Mouse (Mus musculus) lung, adult 2 months (tissue): ENCODE data around the gene Clcn6. TPM values are rescaled to one million over a fixed set of nuclear protein-coding genes. Genes with fewer than 3 reads are reported as not detected.
"Not testable (repeated sequence)": the region's sequence is repeated elsewhere in the genome, so short reads cannot be mapped to it uniquely, and the experiment has no call there.

ENCODE experiments used
- DNase-seq: peaks from one replicate; pipeline ENCODE4 v3.0.0; 2022
- H3K4me1 ChIP-seq: fragments of 200-500 bp; 2 replicates; pipeline ENCODE4 v1.6.1; 2011; ENCODE audit warnings: low read length; ENCODE audit not compliant: control insufficient read depth, insufficient read depth
- H3K4me3 ChIP-seq: fragments of 200-500 bp; replicated peaks from 2 replicates; pipeline ENCODE3; 2011; ENCODE audit warnings: low read depth, mild to moderate bottlenecking, control low read depth, low read length; ENCODE audit errors: extremely low read depth
- CTCF ChIP-seq: fragments of 200-500 bp; IDR thresholded peaks from 2 replicates; pipeline ENCODE4 v1.5.1; 2011; ENCODE audit warnings: mild to moderate bottlenecking, low read length, control low read depth; ENCODE audit not compliant: insufficient read depth
- POLR2A ChIP-seq: fragments of 200-500 bp; IDR thresholded peaks from 2 replicates; pipeline ENCODE4 v1.6.1; 2011; ENCODE audit warnings: low read depth, mild to moderate bottlenecking, control low read depth, low read length, borderline replicate concordance; ENCODE audit errors: extremely low read depth
- WGBS: fragments of 180-500 bp; shearing (Covaris S2); methylation state at CpG from one replicate; pipeline ENCODE4 v1.1.7; 2018; 5-methylcytosine and 5-hydroxymethylcytosine counted together
- polyA plus RNA-seq: library from polyadenylated mRNA; depleted of rRNA; stranded (reverse); fragments of >200 nt; gene quantifications from 2 replicates; pipeline ENCODE4 v1.2.3, GENCODE M21; 2012

Clcn6 gene
- polyA plus RNA-seq, 1 experiment, result 14.9 TPM

GRCm38 (mm10) chr4:148054961-148055695 lies 16.5 kb upstream of the Clcn6 start:
- WGBS, result 92% methylated on average over 21 of the region's 21 CpGs
- no peak for DNase-seq
- no peaks in the 10 kb centered on the region for H3K4me1 ChIP-seq
- TF ChIP-seq CTCF (no peak), POLR2A (no peak)
- H3K4me3 ChIP-seq, result no peak overlapping the region

GRCm38 (mm10) chr4:148053417-148053920 lies 14.8 kb upstream of the Clcn6 start:
- WGBS, result 91% methylated on average over 12 of the region's 12 CpGs
- Histone ChIP-seq H3K4me1 (no peaks in the 10 kb centered on the region), H3K4me3 (no peak overlapping the region)
- no peak for DNase-seq
- no peak for TF ChIP-seq CTCF

- 74% methylated on average over 2 of the region's 2 CpGs for WGBS
Measured at GRCm38 (mm10) chr4:148052976-148053375, 14.4 kb upstream of the Clcn6 start.

GRCm38 (mm10) chr4:148051886-148052285 lies 13.3 kb upstream of the Clcn6 start:
- TF ChIP-seq POLR2A, result no peak
- TF ChIP-seq CTCF, result no peak
- WGBS, result 92% methylated on average over 11 of the region's 11 CpGs
- Histone ChIP-seq H3K4me1 (no peaks in the 10 kb centered on the region), H3K4me3 (no peak overlapping the region)
- DNase-seq, result no peak

More at GRCm38 (mm10) chr4:148052976-148053375, 14.4 kb upstream of the Clcn6 start:
- no peaks in the 10 kb centered on the region for H3K4me1 ChIP-seq
- no peak overlapping the region for H3K4me3 ChIP-seq
- no peak for DNase-seq
- TF ChIP-seq POLR2A (no peak), CTCF (no peak)

GRCm38 (mm10) chr4:148051046-148051776 lies 12.6 kb upstream of the Clcn6 start:
- TF ChIP-seq CTCF, result no peak
- no peak for TF ChIP-seq POLR2A
- WGBS, result 89% methylated on average over 13 of the region's 13 CpGs
- no peak for DNase-seq
- no peaks in the 10 kb centered on the region for H3K4me1 ChIP-seq
- no peak overlapping the region for H3K4me3 ChIP-seq

GRCm38 (mm10) chr4:148050396-148050914 lies 11.8 kb upstream of the Clcn6 start:
- not testable (repeated sequence) for H3K4me1 ChIP-seq, H3K4me3 ChIP-seq, DNase-seq
- 74% methylated on average over 3 of the region's 3 CpGs for WGBS

GRCm38 (mm10) chr4:148046450-148047031 lies 7.9 kb upstream of the Clcn6 start:
- H3K4me1 ChIP-seq, result peaks cover 3% of the 10 kb centered on the region
- 58% methylated on average over 4 of the region's 4 CpGs for WGBS
- no peak for DNase-seq
- no peak for TF ChIP-seq POLR2A
- TF ChIP-seq CTCF, result no peak
- H3K4me3 ChIP-seq, result no peak overlapping the region

- H3K4me1 ChIP-seq, result peaks cover 12% of the 10 kb centered on the region
- no peak for DNase-seq
- no peak overlapping the region for H3K4me3 ChIP-seq
- TF ChIP-seq CTCF, result no peak
- TF ChIP-seq POLR2A, result no peak
- 91% methylated on average over 2 of the region's 2 CpGs for WGBS
Measured at GRCm38 (mm10) chr4:148044113-148044512, 5.5 kb upstream of the Clcn6 start.

GRCm38 (mm10) chr4:148043327-148043726 lies 4.7 kb upstream of the Clcn6 start:
- DNase-seq, H3K4me3 ChIP-seq: not testable (repeated sequence)
- WGBS, result 77% methylated on average over 8 of the region's 8 CpGs
- peaks cover 12% of the 10 kb centered on the region for H3K4me1 ChIP-seq
